Mouse (Mus musculus): ENCODE data around the gene Rtf1. TPM values are rescaled to one million over a fixed set of nuclear protein-coding genes. Genes with fewer than 3 reads are reported as not detected.

The Rtf1 gene
- total RNA-seq, 2 experiments from 2014 or later, result 59.6 to 61.6 TPM

DNA sequence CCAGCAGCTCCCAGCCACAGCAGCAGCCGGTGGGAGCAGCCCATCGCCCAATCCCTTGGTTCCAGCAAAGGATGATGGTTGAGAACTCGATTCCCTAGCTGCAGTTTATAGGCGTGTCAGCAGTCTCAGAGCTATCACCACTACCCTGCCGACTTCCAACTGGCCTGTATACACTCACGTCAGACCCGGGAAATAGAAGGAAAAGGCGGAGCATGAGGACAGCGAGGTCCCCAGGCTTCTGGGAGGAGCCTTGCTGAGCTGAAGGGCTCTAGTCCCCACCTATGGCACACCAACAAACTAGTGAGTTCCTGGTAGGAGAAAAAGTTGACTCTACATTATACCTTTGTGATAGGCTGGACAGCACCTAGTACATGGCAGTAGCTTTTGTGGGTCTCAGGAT lies 85.4 kb downstream of the Rtf1 start, which contains the start of gene Ltk:
Ltk (minus strand) TSS at position 181 of the 400 bp plus-strand sequence.
- intact Hi-C loops (cut with DNase I), result no loop called here
- DNase-seq (ENCODE audit: low spot score in 2 of 2), result no peak

DNA sequence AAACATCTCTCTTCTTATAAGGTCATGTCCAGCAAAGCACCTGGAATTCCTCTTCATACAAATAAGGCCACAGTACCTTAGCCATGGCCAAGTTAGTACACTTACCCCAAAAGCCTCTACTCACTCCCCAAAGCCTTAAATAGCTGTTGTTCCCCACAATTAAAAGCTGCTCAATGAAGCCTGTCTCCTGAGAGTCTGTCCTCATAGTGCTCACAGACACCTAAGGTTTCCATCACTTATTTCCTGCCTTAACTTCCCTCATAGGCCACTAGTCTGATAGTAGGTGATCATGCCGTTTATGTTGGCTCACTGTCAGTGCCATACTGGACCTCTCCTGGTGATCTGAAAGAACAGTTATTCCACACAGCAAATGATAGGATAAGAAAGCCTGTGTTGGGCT lies 87.4 kb downstream of the Rtf1 start:
- intact Hi-C loops (cut with DNase I), result no loop called here
- DNase-seq (ENCODE audit: low spot score in 2 of 2), result no peak

- intact Hi-C loops (cut with DNase I), result no loop called here
- no peak for DNase-seq (ENCODE audit: low spot score in 2 of 2)
These were observed 89.1 kb downstream of the Rtf1 start for GRCm38 (mm10) chr2:119763924-119764323.

GRCm38 (mm10) chr2:119767246-119767645 lies 92.4 kb downstream of the Rtf1 start:
- DNase-seq (ENCODE audit: low spot score in 2 of 2), result no peak
- intact Hi-C loops (cut with DNase I), result no loop called here

Other genes with a start within 250 kb of the Rtf1 start
- gene Ino80, start 197.4 kb upstream of the Rtf1 start, total RNA-seq (2021), result 10 to 100 TPM; 17.9 to 19.5 TPM
- 1 to 10 TPM in 1 of 2 experiments, under 1 TPM in 1; 0.95 to 1.3 TPM for gene Exd1, start 127.4 kb upstream of the Rtf1 start, total RNA-seq (2021)
- gene Chp1, start 127.4 kb upstream of the Rtf1 start, total RNA-seq (2021), result 100 to 1,000 TPM; 133 to 141 TPM
- 1 to 10 TPM in 1 of 2 experiments, under 1 TPM in 1; 0.57 to 1.3 TPM for gene Nusap1, start 56.8 kb upstream of the Rtf1 start, total RNA-seq (2021)
- 1 to 10 TPM; 1.2 to 1.7 TPM for gene Oip5, start 56.6 kb upstream of the Rtf1 start, total RNA-seq (2021)
- 10 to 100 TPM; 27.7 to 30.3 TPM for gene Ndufaf1, start 12.2 kb upstream of the Rtf1 start, total RNA-seq (2021)
- gene Itpka, start 67.3 kb downstream of the Rtf1 start, total RNA-seq (2021), result 100 to 1,000 TPM; 171 to 177 TPM
- 10 to 100 TPM; 12.4 to 13.5 TPM for gene Ltk, start 85.4 kb downstream of the Rtf1 start, total RNA-seq (2021)
- gene Rpap1, start 112.5 kb downstream of the Rtf1 start, total RNA-seq (2021), result 10 to 100 TPM; 17.5 to 18.8 TPM
- gene Tyro3, start 122.7 kb downstream of the Rtf1 start, total RNA-seq (2021), result 100 to 1,000 TPM; 117 to 119 TPM
- gene Mga, start 222.2 kb downstream of the Rtf1 start, total RNA-seq (2021), result 10 to 100 TPM; 57.9 to 65.6 TPM